In the genomic region with DNA sequence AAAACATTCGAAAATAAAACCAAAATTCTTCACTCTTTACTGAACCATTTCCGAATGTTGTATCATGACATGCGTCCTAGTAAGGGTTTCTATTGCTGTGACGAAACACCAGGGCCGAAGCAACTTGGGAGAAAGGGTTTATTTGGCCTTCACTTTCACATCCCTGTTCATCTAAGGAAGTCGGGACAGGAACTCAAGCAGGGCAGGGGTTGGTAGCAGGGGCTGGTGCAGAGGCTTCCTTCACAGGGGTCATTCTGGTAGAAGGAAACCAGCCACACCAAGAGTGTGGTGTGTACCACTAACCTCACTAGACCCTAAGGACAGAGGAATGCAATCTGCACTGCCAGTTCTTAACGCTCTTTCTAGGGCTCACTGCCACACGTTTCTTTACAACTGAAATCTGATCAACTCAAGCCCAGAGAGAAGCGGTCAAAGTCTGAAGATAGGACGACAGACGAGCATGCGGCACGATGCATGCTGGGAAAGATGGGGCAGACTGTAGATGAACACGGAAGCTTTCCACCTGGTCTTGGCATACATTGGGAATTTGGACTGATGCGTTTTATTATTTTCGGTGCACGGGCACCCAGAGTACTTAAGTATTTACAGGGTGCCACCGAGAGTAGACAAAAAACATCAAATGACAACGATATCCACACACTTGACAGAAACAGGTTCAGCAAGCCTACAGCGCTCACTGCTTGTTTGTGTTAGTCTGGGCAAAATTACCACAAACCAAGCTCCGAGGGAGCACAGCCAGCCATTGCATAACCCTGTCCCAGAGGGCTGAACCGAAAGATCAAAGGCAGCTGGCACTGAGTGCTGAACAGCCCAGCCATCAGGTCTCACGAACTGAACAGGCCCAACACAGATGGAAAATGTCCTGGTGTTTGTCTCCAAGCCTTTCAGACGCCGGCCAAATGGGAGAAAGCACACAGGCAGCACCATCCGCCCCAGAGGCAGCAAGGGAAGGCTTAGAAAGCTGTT, we compare ENCODE assay signal across 9 mouse cellular contexts. TPM values are rescaled to one million over a fixed set of nuclear protein-coding genes. Genes with fewer than 3 reads are reported as not detected.
DNase-seq lines count a peak whose midpoint lies in the region; ATAC-seq and TF ChIP-seq lines count a peak whose summit lies in the region.
"Had no signal": no experiment of that assay in that cellular context is flagged by ENCODE, and none has a peak within 500 bp of the region (broad histone marks: within the 10 kb centered on the region; RNA-seq: fewer than 3 reads in every experiment).

No protein-coding gene starts in this region.

- H3K4me2 ChIP-seq in liver, embryonic 12.5 days = no peak overlapping the region
- H3K4me2 ChIP-seq in stomach, embryonic 15.5 days = no peak overlapping the region; the same call in 1 of the 2 replicates
- no peak overlapping the region for H3K4me2 ChIP-seq in midbrain, embryonic 13.5 days (replicated peaks)

- H3K79me2 ChIP-seq in liver, adult 2 months (ENCODE audit: control insufficient read depth, insufficient read depth, low read length) = no peaks in the 10 kb centered on the region

- TF ChIP-seq POLR2A in liver, adult 2 months (IDR thresholded peaks at IDR 0.05; ENCODE audit: extremely low read depth, insufficient read depth, low read length) = no peak

- peak; percentile 99 for DNase-seq in liver, adult 2 months (ENCODE audit: extremely low read depth, low read depth, low spot score)
- DNase-seq in adrenal gland, postnatal 36 days = peak; percentile 72 to 82
- DNase-seq in gastrocnemius, postnatal 25 days = peak; percentile 78
- DNase-seq in layer of hippocampus, adult 9-11 months = peak; percentile 51
- DNase-seq in yolk sac, embryonic 10.5 days (ENCODE audit: low spot score) = no peak

- WGBS in liver, adult 2 months = 21% methylated on average over 26 of the region's 26 CpGs
- 71% methylated on average over 26 of the region's 26 CpGs for WGBS in liver, embryonic 12.5 days (ENCODE audit: insufficient replicate concordance)
- WGBS in stomach, embryonic 15.5 days = 63% methylated on average over 26 of the region's 26 CpGs
- WGBS in midbrain, embryonic 13.5 days = 86% methylated on average over 26 of the region's 26 CpGs

- peaks cover 17% of the 10 kb centered on the region for H3K4me1 ChIP-seq in liver, adult 2 months (ENCODE audit: control insufficient read depth, insufficient read depth, low read length)
- peaks cover 22% of the 10 kb centered on the region for H3K4me1 ChIP-seq in liver, embryonic 12.5 days
- peaks cover 8% of the 10 kb centered on the region; the same call in 1 of the 2 replicates for H3K4me1 ChIP-seq in stomach, embryonic 15.5 days
- no peaks in the 10 kb centered on the region for H3K4me1 ChIP-seq in midbrain, embryonic 13.5 days (replicated peaks)

- peak overlapping the region; percentile 94 for H3K27ac ChIP-seq in liver, adult 2 months (replicated peaks; ENCODE audit: insufficient read depth, low read depth, low read length)
- H3K27ac ChIP-seq in liver, embryonic 12.5 days = no peak overlapping the region
- H3K27ac ChIP-seq in stomach, embryonic 15.5 days = peak overlapping the region; percentile 58
- no peak overlapping the region for H3K27ac ChIP-seq in midbrain, embryonic 13.5 days

- no peak overlapping the region for H3K4me3 ChIP-seq in liver, adult 2 months (ENCODE audit: insufficient read depth, low read depth, low read length)
- no peak overlapping the region for H3K4me3 ChIP-seq in liver, embryonic 12.5 days
- H3K4me3 ChIP-seq in stomach, embryonic 15.5 days (replicated peaks) = no peak overlapping the region
- no peak overlapping the region for H3K4me3 ChIP-seq in midbrain, embryonic 13.5 days (replicated peaks)

- no peak for ATAC-seq in liver, embryonic 12.5 days
- ATAC-seq in stomach, embryonic 15.5 days (ENCODE audit: insufficient read depth, low FRiP score, low read depth) = no peak
- no peak for ATAC-seq in midbrain, embryonic 13.5 days

- H3K36me3 ChIP-seq in liver, adult 2 months (ENCODE audit: control insufficient read depth, insufficient read depth, low read length) = peaks cover 5% of the 10 kb centered on the region; the same call in 1 of the 2 replicates
- H3K36me3 ChIP-seq in liver, embryonic 12.5 days = peaks cover 17% of the 10 kb centered on the region; the same call in 1 of the 2 replicates
- H3K36me3 ChIP-seq in stomach, embryonic 15.5 days = 0 out of 2 replicates have a peak, but pooled peaks cover 7% of the 10 kb centered on the region
- no peaks in the 10 kb centered on the region for H3K36me3 ChIP-seq in midbrain, embryonic 13.5 days

- no peak for TF ChIP-seq CTCF in liver, adult 2 months (IDR thresholded peaks at IDR 0.05; ENCODE audit: low read depth, low read length)

- no peaks in the 10 kb centered on the region for H3K27me3 ChIP-seq in liver, adult 2 months (ENCODE audit: control insufficient read depth, insufficient read depth, low read length)
- no peaks in the 10 kb centered on the region for H3K27me3 ChIP-seq in liver, embryonic 12.5 days (replicated peaks)
- no peaks in the 10 kb centered on the region for H3K27me3 ChIP-seq in stomach, embryonic 15.5 days (replicated peaks)
- H3K27me3 ChIP-seq in midbrain, embryonic 13.5 days = no peaks in the 10 kb centered on the region

- H3K9me3 ChIP-seq in liver, embryonic 12.5 days (replicated peaks) = peaks cover 3% of the 10 kb centered on the region; the same call in 1 of the 2 replicates
- no peaks in the 10 kb centered on the region for H3K9me3 ChIP-seq in stomach, embryonic 15.5 days
- no peaks in the 10 kb centered on the region for H3K9me3 ChIP-seq in midbrain, embryonic 13.5 days

- peak overlapping the region; percentile 26 for H3K9ac ChIP-seq in liver, adult 2 months (ENCODE audit: low read depth, low read length)
- H3K9ac ChIP-seq in liver, embryonic 12.5 days = no peak overlapping the region
- peak overlapping the region; percentile 11; the same call in 1 of the 2 replicates for H3K9ac ChIP-seq in stomach, embryonic 15.5 days
- no peak overlapping the region for H3K9ac ChIP-seq in midbrain, embryonic 13.5 days (replicated peaks)

RNA-seq across cellular contexts. Expression of a gene that starts 54.7 kb away (rescaled TPM):
- total RNA-seq in liver, adult 2 months (2014; rRNA removed) = not detected in 2 replicates
- polyA plus RNA-seq in liver, adult 2 months (2012; rRNA removed) = not detected in 2 replicates
- not detected in 2 replicates for polyA plus RNA-seq in liver, embryonic 12.5 days (2016; fragmentation: Nextera tagmentation; extraction: Ambion mirVana)
- not detected for total RNA-seq in adrenal gland, postnatal 36 days (2021)
- not detected for total RNA-seq in gastrocnemius, postnatal 25 days (2021)
- polyA plus RNA-seq in stomach, embryonic 15.5 days (2015; fragmentation: Nextera tagmentation; extraction: Ambion mirVana) = not detected in 2 replicates
- polyA plus RNA-seq in midbrain, embryonic 13.5 days (2015; fragmentation: Nextera tagmentation; extraction: Ambion mirVana) = not detected in 2 replicates
- total RNA-seq: left cerebral cortex, postnatal 25 days had no signal

Comparison
In these comparisons a context has a peak if more than half of its experiments do, and no peak if none do; other contexts are left out.
1. H3K27ac ChIP-seq: peak in liver, adult 2 months (single experiment) and stomach, embryonic 15.5 days (single experiment); none in liver, embryonic 12.5 days (single experiment) and midbrain, embryonic 13.5 days (single experiment).
2. H3K9ac ChIP-seq: peak in liver, adult 2 months (single experiment) and stomach, embryonic 15.5 days (single experiment); none in liver, embryonic 12.5 days (single experiment) and midbrain, embryonic 13.5 days (single experiment).